Mouse (Mus musculus) 3134 (cell line): ENCODE data around the gene Cln6.
"Not testable (repeated sequence)": the region's sequence is repeated elsewhere in the genome, so short reads cannot be mapped to it uniquely, and the experiment has no call there.

Experiments
- DNase-seq: peaks from one replicate; pipeline ENCODE4 v3.0.0-alpha.2; 2011; ENCODE audit warnings: low spot score; ENCODE audit not compliant: insufficient read length; ENCODE audit errors: extremely low read depth

Cln6 gene

DNA sequence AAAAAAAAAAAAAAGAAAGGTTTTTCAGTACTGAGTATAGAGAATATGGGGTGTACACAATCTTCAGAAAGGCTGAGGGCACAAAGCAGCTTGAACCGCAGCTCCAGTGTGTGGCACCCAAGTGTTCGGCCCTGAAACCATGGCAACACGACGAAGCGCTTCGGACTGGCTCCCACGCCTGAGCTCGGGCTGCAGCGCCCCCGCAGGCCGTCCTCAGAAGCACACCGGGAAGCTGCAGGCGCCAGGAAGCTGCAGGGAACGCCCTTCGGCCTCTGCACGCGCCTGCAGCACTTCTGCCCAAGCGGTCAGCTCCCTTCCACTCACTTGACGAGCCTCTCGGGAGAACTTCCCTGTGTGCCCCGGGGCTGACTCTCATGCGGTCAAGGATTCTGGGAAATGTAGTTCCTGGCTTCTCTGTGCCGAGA is 9.9 kb upstream of the Cln6 start:
- peak; percentile 99 for DNase-seq

DNA sequence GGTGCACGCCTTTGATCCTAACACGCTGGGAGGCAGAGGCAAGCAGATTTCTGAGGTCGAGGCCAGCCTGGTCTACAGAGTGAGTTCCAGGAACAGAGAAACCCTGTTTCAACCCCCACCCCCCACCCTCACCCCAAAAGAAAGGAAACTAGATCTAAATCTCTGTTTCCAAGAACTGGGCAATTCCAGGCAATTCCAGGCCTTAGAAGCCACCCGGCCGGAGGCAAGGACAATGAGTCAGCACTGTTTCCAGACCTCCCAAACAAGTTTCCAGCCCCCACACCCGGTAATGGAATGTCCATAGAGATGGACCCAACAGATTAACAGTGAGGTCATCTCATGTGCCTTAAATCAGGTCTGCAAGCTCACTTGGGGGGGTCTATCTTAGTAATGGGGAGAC is 8.7 kb upstream of the Cln6 start:
- peak; percentile 23 for DNase-seq

DNA sequence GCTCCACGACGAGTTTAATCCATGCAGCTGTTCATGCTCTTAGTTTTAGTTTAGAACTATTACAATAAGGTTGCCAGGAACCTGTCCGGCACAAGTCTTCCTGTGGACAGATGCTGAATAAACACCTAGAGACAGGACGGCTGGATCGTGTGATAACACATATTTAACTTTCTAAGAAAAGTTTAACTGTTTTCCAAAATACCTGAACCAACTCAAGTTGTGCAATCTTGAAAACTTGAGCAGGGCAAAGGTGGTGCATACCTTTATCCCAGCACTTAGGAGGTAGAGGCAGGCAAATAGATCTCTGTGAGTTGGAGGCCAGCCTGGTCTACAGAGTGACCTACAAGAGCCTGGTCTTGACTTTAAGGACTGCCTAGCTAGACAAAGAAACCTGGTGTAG is 3.7 kb upstream of the Cln6 start:
- DNase-seq, result no peak

DNA sequence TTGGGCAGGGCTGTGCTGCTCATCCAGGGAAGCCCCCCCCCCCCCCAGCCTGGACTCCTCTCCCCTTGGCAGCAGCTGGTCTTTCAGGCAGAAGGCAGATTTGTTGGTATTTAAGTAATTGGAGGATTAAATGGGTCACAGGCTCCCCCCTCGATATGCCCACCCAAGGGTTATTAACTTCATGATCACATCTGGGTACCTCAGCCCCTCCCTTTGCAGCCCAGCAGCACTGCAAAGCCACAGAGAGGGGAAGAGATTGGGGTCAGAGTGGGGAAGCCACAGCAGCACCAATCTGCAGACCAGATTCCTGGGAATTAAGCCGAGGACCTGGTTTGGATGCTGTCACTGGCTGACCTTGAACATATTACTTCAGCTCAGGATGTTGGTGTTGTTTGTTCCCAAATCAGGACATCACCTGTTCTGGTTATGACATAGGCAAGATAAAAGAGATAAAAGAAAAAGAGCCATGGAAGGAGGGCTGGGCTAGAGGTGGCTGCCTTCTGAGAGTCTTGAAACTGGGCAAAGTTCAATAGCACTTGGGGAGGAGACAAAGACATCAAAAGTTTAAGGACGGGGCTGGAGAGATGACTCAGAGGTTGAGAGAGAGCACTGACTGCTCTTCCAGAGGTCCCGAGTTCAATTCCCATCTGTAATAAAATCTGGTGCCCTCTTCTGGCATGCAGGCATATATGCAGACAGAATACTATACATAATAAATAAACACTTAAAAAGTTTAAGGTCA is 2.7 kb upstream of the Cln6 start:
- DNase-seq, result no peak

DNA sequence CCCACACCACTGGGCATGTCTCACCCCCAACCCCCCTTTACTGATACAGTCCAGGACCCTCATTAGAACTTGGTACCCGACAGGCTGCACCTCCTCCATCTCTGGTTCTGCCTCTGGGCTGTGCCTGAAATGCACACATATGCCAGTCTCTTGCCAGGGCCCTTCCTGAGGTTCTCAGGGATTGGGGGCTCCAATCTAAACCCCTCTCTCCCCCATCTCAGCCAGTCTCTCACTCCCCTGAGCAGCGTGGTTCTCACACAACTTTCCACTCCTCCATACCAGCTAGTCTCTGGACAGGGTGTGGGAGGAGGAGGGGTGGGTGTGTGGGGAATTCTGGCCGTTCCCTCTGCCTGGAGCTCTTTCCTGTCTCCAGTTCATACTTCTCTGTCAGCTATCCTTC is 974 bp upstream of the Cln6 start:
- DNase-seq, result no peak

DNA sequence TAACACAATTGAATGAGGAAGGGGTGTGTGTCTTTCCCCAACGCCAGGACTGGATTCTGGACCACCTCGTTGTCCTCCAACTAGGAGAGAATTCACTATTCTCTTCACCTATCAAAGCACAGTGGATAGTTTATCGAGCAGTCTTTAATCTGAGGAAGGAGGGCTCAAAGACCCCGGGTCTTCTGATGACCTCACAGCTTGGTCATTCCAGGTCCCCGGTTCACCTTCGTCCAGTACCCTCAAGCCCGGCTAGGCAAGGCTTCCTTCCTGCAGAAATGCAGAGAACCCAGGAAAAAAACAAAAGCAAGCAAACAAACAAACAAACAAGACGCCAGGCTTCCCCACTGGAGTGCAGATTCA is 459 bp upstream of the Cln6 start:
- DNase-seq, result no peak

DNA sequence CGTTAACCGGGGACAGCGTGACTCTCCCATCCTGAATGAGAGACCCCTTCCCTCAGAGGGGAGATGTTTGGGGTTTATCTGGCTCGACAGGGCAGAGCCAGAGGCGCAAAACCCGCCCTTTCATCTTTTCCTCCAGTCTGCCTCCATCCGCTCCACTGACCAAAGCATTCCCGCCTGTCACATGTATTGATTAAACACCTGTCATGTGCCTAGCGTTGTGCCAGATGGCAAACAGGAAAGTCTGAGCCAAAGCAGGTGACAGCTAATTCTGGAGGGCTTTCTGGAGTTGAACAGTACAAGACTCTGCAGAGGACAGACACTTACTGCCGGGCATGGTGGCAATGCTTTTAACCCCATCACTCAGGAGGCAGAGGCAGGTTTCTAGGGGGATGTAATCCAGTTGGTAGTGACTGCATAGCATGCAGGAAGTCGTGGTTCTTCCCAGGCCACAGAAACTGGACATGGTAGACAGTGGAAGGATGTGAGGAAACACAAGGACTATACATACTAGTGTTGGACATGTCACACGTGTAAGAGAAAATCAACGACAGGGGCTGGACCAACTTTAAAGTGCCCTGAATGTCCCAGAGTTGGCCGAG is 686 bp downstream of the Cln6 start:
- DNase-seq, result no peak

DNA sequence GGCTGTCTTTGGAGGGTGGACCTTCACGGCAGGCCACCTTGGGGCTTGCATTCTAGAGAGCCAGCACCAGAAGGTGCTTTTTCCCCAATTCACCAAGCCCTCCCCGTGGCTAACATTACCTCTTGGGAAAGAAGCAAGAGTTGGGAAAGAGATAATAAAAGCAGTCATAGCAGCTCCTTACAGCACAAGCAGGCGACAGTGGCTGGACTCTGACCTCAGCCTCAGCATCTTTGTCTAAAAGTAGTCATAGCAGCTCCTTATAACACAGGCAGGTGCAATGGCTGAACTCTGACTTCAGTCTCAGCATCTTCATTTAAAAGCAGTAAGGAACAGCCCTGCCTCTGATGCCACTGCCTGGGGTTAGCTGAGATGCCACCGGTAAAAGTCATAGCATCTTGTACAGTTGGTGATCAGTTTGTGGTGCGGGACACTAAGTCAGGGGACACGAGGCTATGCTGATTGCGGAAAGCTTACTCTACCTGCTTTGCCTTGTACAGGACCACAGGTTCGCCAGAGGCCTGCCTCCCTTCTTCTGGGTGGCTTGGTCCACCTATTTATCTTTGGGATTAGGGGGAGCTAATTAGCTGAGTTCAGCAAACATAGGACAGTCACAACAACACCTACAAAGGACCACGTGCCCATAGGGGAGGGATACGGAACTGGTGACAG is 4.9 kb downstream of the Cln6 start:
- no peak for DNase-seq

DNA sequence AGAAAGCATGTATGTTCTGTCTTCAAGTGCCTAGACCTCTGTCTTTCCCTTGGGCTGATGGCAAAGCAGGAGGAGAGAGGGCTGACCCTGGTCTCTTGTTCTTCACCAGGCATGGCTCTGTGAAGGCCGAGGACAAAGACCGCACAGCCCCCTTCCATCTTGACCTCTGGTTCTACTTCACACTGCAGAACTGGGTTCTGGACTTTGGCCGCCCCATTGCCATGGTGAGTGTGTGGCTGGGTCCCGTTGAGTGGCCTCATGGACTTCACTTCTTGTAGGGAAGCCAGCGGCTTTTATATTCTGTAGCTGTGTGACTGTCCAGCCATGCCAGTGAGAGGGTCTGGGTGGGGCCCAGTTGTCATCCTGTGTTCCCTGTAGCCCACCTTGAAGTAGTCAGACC is 5.9 kb downstream of the Cln6 start:
- no peak for DNase-seq

DNA sequence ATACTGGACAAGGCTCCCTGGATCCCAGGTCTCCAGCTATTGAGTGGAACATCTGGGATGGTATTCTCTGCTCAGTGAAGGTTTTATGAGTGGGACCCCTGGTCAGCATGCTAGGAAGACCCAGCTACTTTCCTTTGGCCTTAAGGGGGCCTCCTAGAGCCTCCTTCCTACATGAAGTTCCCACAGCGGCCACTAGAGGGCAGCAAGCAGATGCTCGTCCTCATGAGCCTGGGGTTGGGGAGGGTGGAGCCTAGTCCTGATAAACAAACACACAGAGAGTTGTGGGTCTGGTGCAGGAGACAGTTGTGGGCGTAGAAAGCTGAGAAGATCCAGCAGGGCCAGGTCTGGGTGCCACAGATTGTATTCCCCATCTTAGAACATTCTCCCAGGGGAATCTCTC is 9.1 kb downstream of the Cln6 start:
- peak; percentile 43 for DNase-seq

DNA sequence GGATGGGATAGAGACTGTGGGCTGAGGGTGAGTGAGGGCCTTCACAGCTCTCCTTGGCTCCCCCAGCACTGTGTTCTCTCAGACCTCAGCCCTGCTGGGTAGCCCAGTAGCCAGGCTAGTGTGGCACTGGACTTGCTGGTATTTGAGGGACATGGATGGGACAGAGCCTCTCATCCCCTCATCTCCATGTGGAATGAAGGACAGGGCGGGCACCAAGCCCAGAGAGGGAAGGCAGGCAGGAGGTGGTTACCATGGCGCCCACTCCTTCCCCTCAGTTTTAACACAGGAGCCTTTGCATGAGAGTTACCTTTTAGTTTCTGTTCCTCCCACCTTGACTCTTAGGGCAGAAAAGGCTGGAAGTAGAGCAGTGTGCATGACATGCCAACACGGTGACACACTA is 10.1 kb downstream of the Cln6 start:
- DNase-seq, result no peak

DNA sequence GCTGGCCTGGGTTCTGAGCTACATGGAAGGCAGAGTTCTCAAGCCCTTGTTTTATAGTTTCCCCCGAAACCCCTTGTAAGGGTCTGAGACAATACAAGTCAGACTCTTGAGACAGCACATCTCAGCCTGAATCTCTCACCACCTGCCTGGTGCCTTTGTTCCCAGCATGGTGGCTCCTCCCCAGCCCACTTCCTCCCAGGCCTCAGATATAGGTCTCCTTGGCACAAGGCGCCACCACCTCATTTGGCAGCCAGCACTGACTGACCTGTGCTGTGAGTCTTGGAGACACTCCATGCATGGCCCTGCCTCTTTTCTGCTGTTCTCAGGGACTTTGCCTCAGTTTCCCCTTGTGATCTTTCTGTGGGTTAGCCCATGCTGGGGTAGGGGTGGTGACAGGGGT is 13.0 kb downstream of the Cln6 start:
- DNase-seq, result no peak

DNA sequence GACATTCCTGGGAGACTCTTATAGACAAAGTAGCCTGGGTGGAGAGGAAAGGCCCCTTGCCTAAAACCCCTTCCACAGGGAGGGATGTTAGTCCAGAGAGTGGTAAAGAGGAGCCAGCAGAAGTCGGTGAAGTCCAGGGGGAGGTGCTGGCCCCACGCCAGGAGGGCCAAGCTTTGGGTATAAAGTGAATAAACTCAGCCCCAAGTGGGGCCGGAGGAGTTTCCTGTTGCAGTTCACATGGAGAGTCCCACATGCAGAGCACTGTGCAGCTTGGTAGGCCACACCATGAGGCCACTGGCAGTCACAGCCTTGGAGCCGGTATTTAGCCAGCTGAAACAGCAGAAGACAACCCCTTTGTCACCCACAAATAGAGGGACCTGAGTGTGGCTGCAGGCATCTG is 15.9 kb downstream of the Cln6 start:
- DNase-seq, result no peak

DNA sequence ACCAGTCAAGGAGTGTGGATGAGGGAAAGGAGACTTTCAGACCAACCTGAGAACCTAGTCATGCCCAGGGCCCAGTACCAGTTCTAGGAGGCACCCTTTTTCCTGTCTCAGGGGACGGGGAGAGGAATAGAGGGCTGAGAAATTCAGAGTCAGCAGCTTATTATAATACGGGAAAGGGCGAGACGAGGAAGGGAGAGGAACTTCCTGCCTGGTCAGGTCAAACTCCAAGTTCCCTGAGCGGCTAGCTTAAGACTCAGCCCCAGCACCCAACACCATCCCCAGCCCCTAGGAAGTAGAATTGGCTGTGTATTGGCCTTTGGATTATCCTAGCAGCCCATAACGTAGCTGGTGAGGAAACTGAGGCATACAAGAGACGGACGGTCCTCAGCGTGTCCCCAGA is 18.6 kb downstream of the Cln6 start:
- DNase-seq, result no peak

DNA sequence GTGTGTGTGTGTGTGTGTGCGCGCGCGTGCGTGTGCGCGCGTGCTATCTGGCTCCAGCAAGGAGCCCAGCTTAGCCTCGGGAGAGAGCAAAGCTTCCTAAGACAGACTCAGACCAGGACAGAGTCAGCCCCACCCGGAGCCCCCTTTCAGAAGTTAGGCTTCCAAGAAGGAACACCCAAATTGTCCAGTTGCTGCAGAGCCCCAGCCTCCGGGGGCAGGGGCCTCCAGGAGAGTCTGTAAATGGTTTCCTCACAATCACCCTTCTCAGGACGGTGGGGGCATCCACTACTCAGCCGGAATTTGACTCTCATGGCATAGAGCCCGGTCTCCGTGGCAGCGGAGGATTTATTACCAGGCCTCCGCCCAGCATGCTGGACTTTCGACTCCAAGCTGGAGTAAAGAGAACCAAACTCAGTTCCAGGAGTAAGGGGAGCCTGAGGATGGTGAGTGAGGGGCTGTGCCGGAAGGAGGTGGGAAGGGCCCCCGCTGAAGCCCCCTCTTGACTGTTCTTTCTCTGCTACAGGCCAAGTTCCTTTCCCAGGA is 19.2 kb downstream of the Cln6 start, which contains the start of gene Calml4:
TSS of gene Calml4 (plus strand) at position 362 of the 543 bp plus-strand sequence.
- DNase-seq, result peak; percentile 36

DNA sequence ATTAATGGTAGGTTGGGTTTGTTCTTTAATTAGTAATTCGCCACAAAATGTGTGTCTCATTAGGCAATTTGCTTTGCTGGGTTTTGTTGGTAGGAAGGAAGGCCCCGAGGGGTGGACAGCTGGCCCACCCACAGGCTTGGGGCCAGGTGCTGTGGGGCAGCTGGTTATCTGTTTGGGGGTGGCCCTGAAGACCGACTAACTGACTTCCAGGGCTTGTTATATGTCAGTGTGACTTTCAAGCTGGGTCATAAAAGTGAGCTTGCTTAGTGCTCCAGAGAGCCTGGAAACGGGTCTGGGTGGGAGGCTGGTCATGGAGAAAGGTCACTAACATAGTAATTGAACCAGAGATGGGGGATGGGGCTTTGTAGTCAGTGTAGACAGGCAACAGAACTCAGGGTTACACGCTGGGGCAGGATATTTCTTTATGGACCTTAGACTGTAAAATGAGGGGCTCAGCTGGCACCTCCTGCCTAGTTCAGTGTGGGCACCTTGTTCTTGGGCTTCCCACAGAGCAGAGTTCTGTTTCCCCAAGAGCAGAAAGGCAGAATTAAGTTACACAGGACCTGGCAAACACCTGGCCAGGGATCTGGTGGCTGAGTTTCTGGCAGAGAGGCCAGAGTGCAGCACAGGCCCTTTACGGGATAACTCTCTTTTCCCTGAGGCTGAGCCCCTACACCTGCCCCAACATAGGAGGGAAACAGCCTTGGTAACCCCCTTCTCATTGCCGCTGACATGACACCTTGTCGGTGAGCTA is 19.9 kb downstream of the Cln6 start:
- peak; percentile 30 for DNase-seq

DNA sequence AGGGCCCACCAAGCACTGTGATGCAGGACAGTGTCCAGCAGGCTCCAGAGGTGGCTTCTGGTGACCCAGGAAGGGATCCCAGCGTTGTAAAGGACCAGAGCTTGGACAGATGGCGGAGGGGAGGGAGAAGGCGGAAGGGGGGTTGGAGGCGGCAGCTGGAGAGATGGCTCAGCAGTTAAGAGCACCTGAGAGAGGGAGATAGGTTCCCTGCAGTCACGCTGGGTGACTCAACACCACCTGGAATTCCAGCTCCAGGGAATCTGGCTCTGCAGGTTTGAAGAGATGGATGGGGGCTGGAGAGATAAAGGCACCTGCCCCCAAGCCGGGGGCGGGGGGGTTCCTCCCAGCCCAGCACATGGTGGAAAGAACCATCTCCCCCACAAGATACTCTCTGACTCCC is 21.5 kb downstream of the Cln6 start:
- not testable (repeated sequence) for DNase-seq

DNA sequence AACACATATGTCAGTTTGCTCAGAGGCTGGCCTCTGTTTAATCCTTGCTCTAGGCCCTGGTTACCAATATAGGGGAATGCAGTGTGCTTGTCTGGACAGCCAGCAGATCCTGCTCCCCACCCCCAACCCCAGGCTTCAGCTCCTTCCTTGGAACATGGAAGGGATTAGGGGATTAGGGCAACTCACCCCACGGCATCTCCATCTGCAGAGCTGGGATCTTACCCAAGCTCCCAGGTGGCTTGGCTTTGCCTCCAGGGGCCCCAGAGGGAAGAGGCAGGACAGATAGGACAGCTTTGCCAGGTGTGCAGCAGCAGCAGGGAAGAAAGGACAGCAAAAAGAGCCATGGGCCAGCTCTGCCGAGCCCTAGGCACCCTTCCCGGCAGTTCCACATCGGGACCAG is 22.3 kb downstream of the Cln6 start:
- no peak for DNase-seq

DNA sequence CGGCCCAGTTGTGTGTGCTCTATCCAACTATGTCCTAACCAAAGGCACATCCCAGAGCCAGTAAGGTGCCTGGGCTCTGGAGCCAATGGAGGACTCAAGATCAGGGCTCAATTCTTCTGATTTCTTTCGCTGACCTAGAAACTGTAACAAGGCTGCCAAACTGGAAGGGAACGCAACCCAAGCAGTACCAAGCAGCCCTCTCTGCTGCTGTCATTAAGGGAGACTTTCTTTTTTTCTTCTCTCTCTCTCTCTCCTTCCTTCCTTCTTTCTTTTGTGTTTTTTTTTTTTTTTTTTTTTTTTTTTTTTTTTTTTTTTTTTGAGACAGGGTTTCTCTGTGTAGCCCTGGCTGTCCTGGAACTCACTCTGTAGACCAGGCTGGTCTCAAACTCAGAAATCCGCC is 30.7 kb downstream of the Cln6 start:
- DNase-seq, result not testable (repeated sequence)

DNA sequence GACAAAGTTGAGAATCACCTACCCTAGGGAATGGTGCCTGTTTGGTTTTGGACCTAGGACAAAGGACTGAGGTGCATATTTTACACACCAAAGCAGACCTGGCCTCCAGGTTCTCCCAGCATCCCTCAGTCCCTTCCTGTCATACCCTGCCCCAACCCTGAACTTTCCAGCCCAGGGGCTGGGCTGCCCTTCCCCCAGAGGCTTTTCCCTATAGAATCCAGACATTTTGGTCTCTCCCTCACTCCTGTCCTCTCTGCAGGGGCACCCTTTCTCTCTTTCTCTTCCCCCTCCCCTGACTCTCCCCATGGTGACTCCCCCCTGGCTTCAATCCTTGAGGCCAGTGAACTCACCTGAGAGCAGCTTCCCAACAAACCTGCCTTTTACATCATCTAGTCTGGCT is 32.1 kb downstream of the Cln6 start:
- no peak for DNase-seq

DNA sequence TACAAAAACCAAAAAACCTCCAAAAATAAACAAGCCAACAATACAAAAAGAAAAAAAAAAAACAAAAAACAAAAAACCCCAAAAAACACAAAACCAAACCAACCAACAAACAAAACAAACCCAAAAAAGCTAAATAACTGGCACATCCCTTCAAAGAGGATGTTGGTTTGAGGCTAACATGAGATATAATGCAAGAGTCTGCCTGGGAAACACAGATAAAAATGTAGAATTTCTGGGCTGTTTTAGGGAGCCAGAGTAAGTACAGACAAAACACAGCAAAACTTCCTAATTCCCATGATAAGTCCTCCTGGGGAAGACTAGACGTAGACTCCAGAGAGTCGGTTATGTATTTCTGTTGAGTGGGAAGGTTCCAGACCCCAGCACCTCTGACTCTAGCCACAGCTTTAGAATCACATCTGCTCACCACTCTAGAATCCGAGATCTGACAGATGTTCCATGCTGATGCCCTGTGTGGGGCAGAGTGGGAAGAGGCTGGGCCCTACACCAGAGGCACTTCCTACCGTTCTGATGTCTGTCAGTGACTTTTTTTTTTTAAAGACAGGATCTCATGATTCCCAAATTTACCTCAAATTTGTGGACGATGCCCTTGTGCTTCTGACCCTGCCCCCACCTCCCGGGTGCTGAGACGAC is 38.5 kb downstream of the Cln6 start:
- no peak for DNase-seq
